Mouse (Mus musculus) testis, adult 2 months (tissue): ENCODE results near the gene Zfp46. TPM values are rescaled to one million over a fixed set of nuclear protein-coding genes. Genes with fewer than 3 reads are reported as not detected.
A peak's percentile ranks its signal among the peaks of the same experiment; 100 is the strongest.

Source experiments
- H3K27ac ChIP-seq: fragments of 200-500 bp; 2 replicates; pipeline ENCODE4 v1.5.1; 2012; ENCODE audit warnings: low read depth, low read length; ENCODE audit not compliant: control insufficient read depth, insufficient read depth
- H3K27me3 ChIP-seq: fragments of 200-500 bp; 2 replicates; pipeline ENCODE4 v1.6.1; 2012; ENCODE audit warnings: mild to moderate bottlenecking, low read length, moderate library complexity; ENCODE audit not compliant: control insufficient read depth, insufficient read depth
- H3K36me3 ChIP-seq: fragments of 200-500 bp; 2 replicates; pipeline ENCODE4 v1.6.1; 2012; ENCODE audit warnings: mild to moderate bottlenecking, low read length; ENCODE audit not compliant: control insufficient read depth, insufficient read depth
- H3K4me1 ChIP-seq: fragments of 200-500 bp; 2 replicates; pipeline ENCODE4 v1.6.1; 2012; ENCODE audit warnings: low read length; ENCODE audit not compliant: control insufficient read depth, insufficient read depth
- H3K4me3 ChIP-seq: fragments of 200-500 bp; 2 replicates; pipeline ENCODE4 v1.5.1; 2012; ENCODE audit warnings: low read depth, mild to moderate bottlenecking, low read length, moderate library complexity, mixed read lengths; ENCODE audit not compliant: control insufficient read depth
- CTCF ChIP-seq: fragments of 200-500 bp; IDR thresholded peaks from 2 replicates; pipeline ENCODE4 v1.5.1; 2012; ENCODE audit warnings: low read depth, mild to moderate bottlenecking, inconsistent platforms, low read length, moderate library complexity; ENCODE audit not compliant: control insufficient read depth, insufficient read depth, insufficient replicate concordance
- POLR2A ChIP-seq: fragments of 200-500 bp; IDR thresholded peaks from 2 replicates; pipeline ENCODE4 v1.6.1; 2012; ENCODE audit warnings: low read depth, mild to moderate bottlenecking, inconsistent platforms, low read length, moderate library complexity; ENCODE audit not compliant: control insufficient read depth
- polyA plus RNA-seq: library from polyadenylated mRNA; depleted of rRNA; stranded (reverse); fragments of >200 nt; gene quantifications from 2 replicates; pipeline ENCODE4 v1.2.3, GENCODE M21; 2012

Gene Zfp46
- polyA plus RNA-seq, 1 experiment = 5.4 TPM

- Histone ChIP-seq H3K36me3 (peaks cover 1% of the 10 kb centered on the region; the same call in 1 of the 2 replicates), H3K4me1 (peaks cover 20% of the 10 kb centered on the region), H3K27me3 (no peaks in the 10 kb centered on the region), H3K4me3 (peak overlapping the region; percentile 88), H3K27ac (peak overlapping the region; percentile 81)
- TF ChIP-seq CTCF (no peak), POLR2A (peak; percentile 50)
Observed at GRCm38 (mm10) chr4:136285348-136285810, 896 bp downstream of the Zfp46 start.

GRCm38 (mm10) chr4:136285811-136286371 lies 1.4 kb downstream of the Zfp46 start:
- peak overlapping the region; percentile 81 for H3K27ac ChIP-seq
- peak; percentile 59 for TF ChIP-seq POLR2A
- TF ChIP-seq CTCF = no peak

DNA sequence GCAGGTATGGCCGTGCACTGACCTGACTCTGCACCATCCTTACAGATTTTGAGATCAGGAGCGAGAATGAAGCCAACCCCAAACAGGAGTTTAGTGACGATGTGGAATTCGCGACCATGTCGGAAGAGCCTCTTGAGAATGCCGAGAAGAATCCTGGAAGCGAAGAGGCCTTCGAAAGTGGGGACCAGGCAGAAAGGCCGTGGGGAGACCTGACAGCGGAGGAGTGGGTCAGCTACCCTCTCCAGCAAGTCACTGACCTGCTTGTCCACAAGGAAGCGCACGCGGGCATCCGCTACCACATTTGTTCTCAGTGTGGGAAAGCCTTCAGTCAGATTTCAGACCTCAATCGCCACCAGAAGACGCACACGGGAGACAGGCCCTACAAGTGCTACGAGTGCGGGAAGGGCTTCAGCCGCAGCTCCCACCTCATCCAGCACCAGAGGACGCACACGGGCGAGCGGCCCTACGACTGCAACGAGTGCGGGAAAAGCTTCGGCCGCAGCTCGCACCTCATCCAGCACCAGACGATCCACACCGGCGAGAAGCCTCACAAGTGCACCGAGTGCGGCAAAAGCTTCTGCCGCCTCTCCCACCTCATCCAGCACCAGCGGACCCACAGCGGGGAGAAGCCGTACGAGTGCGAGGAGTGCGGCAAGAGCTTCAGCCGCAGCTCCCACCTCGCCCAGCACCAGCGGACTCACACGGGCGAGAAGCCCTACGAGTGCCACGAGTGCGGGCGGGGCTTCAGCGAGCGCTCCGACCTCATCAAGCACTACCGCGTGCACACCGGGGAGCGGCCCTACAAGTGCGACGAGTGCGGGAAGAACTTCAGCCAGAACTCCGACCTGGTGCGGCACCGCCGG lies 5.7 kb downstream of the Zfp46 start:
- peaks cover 1% of the 10 kb centered on the region; the same call in 1 of the 2 replicates for H3K36me3 ChIP-seq
- no peak overlapping the region for H3K27ac ChIP-seq
- TF ChIP-seq CTCF (no peak), POLR2A (no peak)
- peak overlapping the region; percentile 41 for H3K4me3 ChIP-seq
- H3K27me3 ChIP-seq = no peaks in the 10 kb centered on the region
- peaks cover 16% of the 10 kb centered on the region for H3K4me1 ChIP-seq

More at GRCm38 (mm10) chr4:136285811-136286371, 1.4 kb downstream of the Zfp46 start:
- Histone ChIP-seq H3K36me3 (peaks cover 1% of the 10 kb centered on the region; the same call in 1 of the 2 replicates), H3K4me1 (peaks cover 25% of the 10 kb centered on the region), H3K4me3 (peak overlapping the region; percentile 88), H3K27me3 (no peaks in the 10 kb centered on the region)

DNA sequence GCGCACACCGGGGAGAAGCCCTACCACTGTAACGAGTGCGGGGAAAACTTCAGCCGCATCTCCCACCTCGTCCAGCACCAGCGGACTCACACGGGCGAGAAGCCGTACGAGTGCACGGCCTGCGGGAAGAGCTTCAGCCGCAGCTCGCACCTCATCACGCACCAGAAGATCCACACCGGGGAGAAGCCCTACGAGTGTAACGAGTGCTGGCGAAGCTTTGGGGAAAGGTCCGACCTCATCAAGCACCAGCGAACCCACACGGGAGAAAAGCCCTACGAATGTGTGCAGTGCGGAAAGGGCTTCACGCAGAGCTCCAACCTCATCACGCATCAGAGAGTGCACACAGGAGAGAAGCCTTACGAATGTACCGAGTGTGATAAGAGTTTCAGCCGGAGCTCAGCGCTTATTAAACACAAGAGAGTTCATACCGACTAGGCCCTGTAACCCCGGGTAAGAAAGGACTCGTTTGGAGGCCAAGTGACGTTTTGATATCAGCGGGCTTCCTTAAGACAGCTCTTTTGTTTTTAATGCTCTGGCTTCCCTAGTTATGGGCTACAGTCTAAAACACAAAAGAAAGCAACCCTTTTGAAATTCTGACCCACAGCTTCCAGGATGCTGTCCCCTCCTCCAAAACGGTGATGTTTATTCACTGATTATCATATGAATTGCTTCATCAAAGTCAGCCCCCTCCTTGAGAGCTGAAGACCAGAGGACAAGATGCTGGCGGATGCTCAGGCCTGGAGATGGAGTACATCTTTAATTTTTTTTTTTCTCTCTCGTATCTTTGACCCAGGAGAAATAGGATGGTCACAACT lies 6.5 kb downstream of the Zfp46 start:
- Histone ChIP-seq H3K36me3 (peaks cover 1% of the 10 kb centered on the region; the same call in 1 of the 2 replicates), H3K4me1 (peaks cover 15% of the 10 kb centered on the region), H3K27ac (no peak overlapping the region), H3K4me3 (peak overlapping the region; percentile 41), H3K27me3 (no peaks in the 10 kb centered on the region)
- no peak for TF ChIP-seq POLR2A
- TF ChIP-seq CTCF = no peak

- no peak overlapping the region for H3K27ac ChIP-seq
- no peak overlapping the region for H3K4me3 ChIP-seq
- no peaks in the 10 kb centered on the region for H3K27me3 ChIP-seq
- TF ChIP-seq CTCF (no peak), POLR2A (no peak)
- peaks cover 15% of the 10 kb centered on the region for H3K4me1 ChIP-seq
- H3K36me3 ChIP-seq = peaks cover 1% of the 10 kb centered on the region; the same call in 1 of the 2 replicates
Observed at GRCm38 (mm10) chr4:136291692-136292091, 7.2 kb downstream of the Zfp46 start.

- Histone ChIP-seq H3K36me3 (no peaks in the 10 kb centered on the region), H3K4me1 (peaks cover under 1% of the 10 kb centered on the region; the same call in 1 of the 2 replicates), H3K27ac (no peak overlapping the region), H3K27me3 (no peaks in the 10 kb centered on the region), H3K4me3 (no peak overlapping the region)
- no peak for TF ChIP-seq CTCF
- TF ChIP-seq POLR2A = no peak
Observed at GRCm38 (mm10) chr4:136295941-136296340, 11.5 kb downstream of the Zfp46 start.
